Mouse (Mus musculus) E14TG2a.4 (cell line): ENCODE measurements around the gene Pip4k2a.

ENCODE experiments used
- CTCF ChIP-seq: conservative IDR thresholded peaks from 2 replicates; pipeline ENCODE4 v1.5.1; 2014; ENCODE audit warnings: low read length
- POU5F1 ChIP-seq: IDR thresholded peaks from 2 replicates; pipeline ENCODE4 v1.6.1; 2014; ENCODE audit warnings: low read length, borderline replicate concordance

DNA sequence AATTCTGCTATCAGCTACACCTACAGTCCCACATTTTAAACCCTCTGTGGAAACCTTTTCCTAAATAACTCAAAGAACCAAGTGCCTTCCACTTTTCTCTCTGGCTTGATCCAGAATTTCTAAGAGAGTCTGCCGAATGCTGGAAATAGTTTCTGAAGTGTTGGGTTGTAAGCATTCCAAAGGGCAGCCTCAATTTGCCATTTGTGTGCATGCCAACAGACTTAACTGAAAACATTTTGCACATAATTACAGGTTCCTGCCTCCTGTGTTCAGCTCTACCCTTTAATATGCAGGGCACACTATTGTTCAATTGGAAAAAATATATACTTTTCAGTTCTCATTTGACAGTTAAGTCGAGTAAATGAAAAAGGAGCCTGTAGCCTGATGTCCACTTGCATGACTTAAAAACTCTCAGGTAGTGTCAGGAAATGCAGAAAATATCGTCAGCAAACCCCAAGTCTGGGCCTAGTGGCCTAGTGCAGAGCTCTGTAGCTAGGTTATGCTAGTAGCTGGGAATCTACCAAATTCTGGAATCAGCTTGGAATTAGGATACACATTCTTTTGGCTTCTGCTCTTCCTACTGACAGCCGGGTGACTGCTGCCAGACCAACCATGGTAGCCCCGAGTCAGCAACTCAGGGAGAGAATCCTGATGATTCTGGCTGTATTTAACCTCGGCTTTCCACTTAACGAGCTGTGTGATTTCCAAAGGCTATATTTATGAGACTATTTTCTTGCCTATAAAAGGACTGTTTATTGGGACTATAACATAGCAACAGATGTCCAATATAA lies 50.1 kb downstream of the Pip4k2a start:
- no peak for TF ChIP-seq CTCF
- no peak for TF ChIP-seq POU5F1
